Mouse (Mus musculus) limb, embryonic 11.5 days (tissue): ENCODE data around the gene Arap2. TPM values are rescaled to one million over a fixed set of nuclear protein-coding genes. Genes with fewer than 3 reads are reported as not detected.

Experiments used
- ATAC-seq: fragments of 200-750 bp; cut with Nextera tagmentation; 2 replicates; pipeline ENCODE4 v1.8.0; 2017; ENCODE audit warnings: low read depth; ENCODE audit not compliant: insufficient number of reproducible peaks, low FRiP score, low TSS enrichment
- DNase-seq: peaks from one replicate; pipeline ENCODE4 v3.0.0-alpha.2; 2015; ENCODE audit warnings: low spot score
- H3K27ac ChIP-seq: fragments of 300-500 bp; sonication (generic); replicated peaks from 2 replicates; pipeline ENCODE4 v1.5.1; 2014; ENCODE audit warnings: low read depth, mild to moderate bottlenecking, low read length
- H3K27me3 ChIP-seq: fragments of 300-500 bp; sonication (generic); 2 replicates; pipeline ENCODE4 v1.6.1; 2014; ENCODE audit warnings: mild to moderate bottlenecking, low read length, mixed read lengths; ENCODE audit not compliant: control insufficient read depth, insufficient read depth
- H3K36me3 ChIP-seq: fragments of 300-500 bp; sonication (generic); 2 replicates; pipeline ENCODE4 v1.6.1; 2014; ENCODE audit warnings: mild to moderate bottlenecking, low read length, moderate library complexity, mixed read lengths; ENCODE audit not compliant: control insufficient read depth, insufficient read depth
- H3K4me1 ChIP-seq: fragments of 300-500 bp; sonication (generic); 2 replicates; pipeline ENCODE4 v1.6.1; 2014; ENCODE audit warnings: low read length, mixed read lengths; ENCODE audit not compliant: control insufficient read depth, insufficient read depth
- H3K4me2 ChIP-seq: fragments of 300-500 bp; sonication (generic); 2 replicates; pipeline ENCODE4 v1.6.1; 2014; ENCODE audit warnings: low read depth, mild to moderate bottlenecking, moderate library complexity; ENCODE audit not compliant: severe bottlenecking
- H3K4me3 ChIP-seq: fragments of 300-500 bp; sonication (generic); 2 replicates; pipeline ENCODE4 v1.5.1; 2014; ENCODE audit warnings: low read depth, low read length
- H3K9ac ChIP-seq: fragments of 300-500 bp; sonication (generic); 2 replicates; pipeline ENCODE4 v1.6.1; 2014; ENCODE audit warnings: mild to moderate bottlenecking, low read length
- H3K9me3 ChIP-seq: fragments of 300-500 bp; sonication (generic); 2 replicates; pipeline ENCODE4 v1.6.1; 2016; ENCODE audit warnings: low read length; ENCODE audit not compliant: control insufficient read depth
- WGBS: fragments of 180-500 bp; shearing (Covaris S2); extraction: QIAGEN DNeasy Blood & Tissue Kit; methylation state at CpG from one replicate; pipeline ENCODE4 v1.1.7; 2014; 5-methylcytosine and 5-hydroxymethylcytosine counted together
- polyA plus RNA-seq: library from polyadenylated mRNA; unstranded; fragments of >200 nt; fragmentation: Nextera tagmentation; extraction: Ambion mirVana; gene quantifications from 2 replicates; pipeline ENCODE4 v1.2.1, GENCODE M21; 2014

Arap2 gene
- polyA plus RNA-seq, 1 experiment from 2014 or later = 0.91 TPM

DNA sequence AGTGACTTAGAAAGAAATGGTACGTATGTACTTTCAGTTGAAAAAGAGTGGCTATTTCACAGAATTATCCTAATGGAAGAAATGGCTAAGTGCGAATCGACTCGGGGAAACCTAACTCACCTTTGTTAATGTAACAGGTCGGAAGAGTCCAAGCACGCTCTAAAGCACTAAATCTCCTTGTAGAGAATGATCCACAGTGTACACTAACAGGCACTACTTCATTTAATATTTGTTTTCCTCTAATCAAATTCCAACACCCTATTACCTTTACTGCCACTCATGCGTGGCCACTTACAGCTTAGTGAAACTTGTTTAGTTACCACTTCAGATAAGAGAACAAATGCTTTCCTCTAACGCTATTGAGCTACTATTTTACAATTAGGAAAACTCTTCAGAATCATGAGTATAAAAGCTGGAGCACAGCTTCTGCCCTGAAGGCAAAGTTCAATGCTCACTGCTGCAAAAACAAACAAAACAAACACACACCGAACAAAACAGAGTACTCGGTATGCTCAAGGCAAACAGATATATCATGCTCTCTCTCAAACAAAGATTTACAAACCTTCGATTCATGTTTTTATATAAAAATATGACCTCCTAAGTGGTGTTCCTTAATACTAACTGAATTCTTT lies 143.0 kb downstream of the Arap2 start:
- no peak for DNase-seq
- ATAC-seq = no peak
- no peaks in the 10 kb centered on the region for H3K27me3 ChIP-seq

DNA sequence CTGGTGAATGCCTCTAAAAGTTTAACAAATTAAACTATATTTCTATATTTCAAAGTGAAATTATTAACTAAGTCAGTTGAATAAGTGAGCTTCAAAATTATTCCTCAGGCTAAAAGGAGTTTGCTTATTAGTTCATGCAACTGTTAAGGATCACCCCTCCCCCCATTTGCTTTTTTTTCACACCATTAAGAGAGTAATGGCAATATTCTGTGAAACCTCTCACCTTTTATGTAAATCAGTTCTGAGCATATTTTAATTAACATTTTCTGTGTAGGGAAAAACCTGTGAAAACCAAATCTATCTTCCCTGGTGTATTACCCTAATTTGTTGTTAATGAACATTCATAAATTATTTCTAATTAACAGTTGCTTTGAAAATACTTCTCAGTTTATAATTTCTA lies 147.7 kb downstream of the Arap2 start:
- Histone ChIP-seq H3K4me1 (no peaks in the 10 kb centered on the region), H3K4me2 (no peak overlapping the region), H3K4me3 (no peak overlapping the region), H3K36me3 (no peaks in the 10 kb centered on the region), H3K9me3 (no peaks in the 10 kb centered on the region), H3K27ac (no peak overlapping the region), H3K9ac (no peak overlapping the region), H3K27me3 (no peaks in the 10 kb centered on the region)
- DNase-seq (no peak), ATAC-seq (no peak)

More for the DNA sequence above, 143.0 kb downstream of the Arap2 start:
- no peaks in the 10 kb centered on the region for H3K9me3 ChIP-seq
- H3K4me3 ChIP-seq = no peak overlapping the region
- H3K36me3 ChIP-seq = no peaks in the 10 kb centered on the region
- no peak overlapping the region for H3K27ac ChIP-seq
- H3K4me2 ChIP-seq = no peak overlapping the region
- H3K4me1 ChIP-seq = no peaks in the 10 kb centered on the region
- WGBS = 92% methylated on average over 11 of the region's 11 CpGs
- no peak overlapping the region for H3K9ac ChIP-seq

DNA sequence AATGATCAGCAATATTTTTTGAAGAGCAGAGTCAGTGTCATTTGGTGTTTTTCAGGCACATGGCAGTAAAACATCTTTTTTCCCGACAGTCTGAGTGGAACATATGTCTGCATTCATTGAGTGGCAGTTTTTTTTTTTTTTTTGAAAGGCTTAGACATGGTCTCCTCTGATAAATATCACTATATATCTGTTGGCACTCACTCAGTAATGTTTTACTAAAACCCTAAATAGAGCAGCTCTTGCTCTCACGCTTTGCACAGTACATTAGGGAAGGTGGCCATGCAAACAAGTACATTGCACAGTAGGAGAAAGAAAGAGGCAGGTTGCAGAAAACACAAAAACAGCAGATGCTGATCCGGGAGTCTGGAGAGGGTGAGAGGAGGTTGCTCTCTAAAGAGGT lies 154.0 kb downstream of the Arap2 start:
- DNase-seq (no peak), ATAC-seq (no peak)
- Histone ChIP-seq H3K4me3 (no peak overlapping the region), H3K27ac (no peak overlapping the region), H3K9ac (no peak overlapping the region), H3K36me3 (no peaks in the 10 kb centered on the region), H3K4me1 (no peaks in the 10 kb centered on the region), H3K9me3 (no peaks in the 10 kb centered on the region), H3K27me3 (no peaks in the 10 kb centered on the region), H3K4me2 (no peak overlapping the region)
- 80% methylated on average over 3 of the region's 3 CpGs for WGBS

DNA sequence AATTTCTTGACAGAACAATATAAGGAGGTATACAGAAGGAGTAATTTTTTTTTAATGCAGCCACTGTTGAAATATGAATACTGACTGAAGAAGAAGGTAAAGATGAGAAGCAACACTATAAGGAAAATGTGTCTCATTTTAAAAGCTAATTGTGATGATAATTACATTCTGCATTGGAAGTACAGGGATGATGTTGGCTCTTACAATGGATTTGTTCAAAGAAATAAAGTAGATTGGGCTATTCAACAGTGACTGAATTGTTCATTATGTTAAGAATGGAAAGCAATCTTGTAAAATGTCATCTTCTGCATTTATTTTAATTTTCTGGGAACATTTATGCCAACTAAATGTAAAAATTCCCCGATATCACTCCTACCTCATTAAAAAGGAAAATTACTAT lies 178.6 kb downstream of the Arap2 start:
- WGBS = 88% methylated on average over 1 of the region's 1 CpGs
- H3K27ac ChIP-seq = no peak overlapping the region
- no peak for ATAC-seq

DNA sequence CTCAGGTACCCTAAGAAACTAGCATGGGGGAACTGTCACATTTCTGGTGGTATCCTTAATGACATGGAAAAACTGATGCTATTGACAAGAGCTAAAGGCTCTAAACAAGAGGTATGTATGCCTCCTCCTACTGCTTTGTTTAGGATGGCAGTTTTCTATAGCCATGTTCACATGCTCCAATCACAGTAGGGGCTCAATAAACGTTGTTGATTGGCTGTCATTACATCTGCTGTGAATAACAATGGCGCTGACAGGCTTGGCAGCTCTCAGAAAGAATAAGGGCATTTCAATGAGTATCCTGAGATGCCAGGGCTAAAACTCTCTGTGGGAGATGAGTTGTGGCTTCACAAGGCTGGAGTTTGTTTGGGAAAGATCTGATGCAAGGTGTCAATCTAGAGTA lies 183.3 kb downstream of the Arap2 start:
- H3K9me3 ChIP-seq = no peaks in the 10 kb centered on the region
- H3K4me3 ChIP-seq = no peak overlapping the region
- ATAC-seq = no peak
- H3K4me1 ChIP-seq = no peaks in the 10 kb centered on the region
- no peak overlapping the region for H3K4me2 ChIP-seq
- H3K27ac ChIP-seq = no peak overlapping the region
- no peaks in the 10 kb centered on the region for H3K36me3 ChIP-seq
- H3K9ac ChIP-seq = no peak overlapping the region
- DNase-seq = no peak
- no peaks in the 10 kb centered on the region for H3K27me3 ChIP-seq
- 30% methylated on average over 2 of the region's 2 CpGs for WGBS

More for the DNA sequence above, 178.6 kb downstream of the Arap2 start:
- no peaks in the 10 kb centered on the region for H3K9me3 ChIP-seq
- DNase-seq = no peak
- no peak overlapping the region for H3K4me2 ChIP-seq
- no peak overlapping the region for H3K9ac ChIP-seq
- no peaks in the 10 kb centered on the region for H3K36me3 ChIP-seq
- H3K4me1 ChIP-seq = no peaks in the 10 kb centered on the region
- no peak overlapping the region for H3K4me3 ChIP-seq
- H3K27me3 ChIP-seq = no peaks in the 10 kb centered on the region

DNA sequence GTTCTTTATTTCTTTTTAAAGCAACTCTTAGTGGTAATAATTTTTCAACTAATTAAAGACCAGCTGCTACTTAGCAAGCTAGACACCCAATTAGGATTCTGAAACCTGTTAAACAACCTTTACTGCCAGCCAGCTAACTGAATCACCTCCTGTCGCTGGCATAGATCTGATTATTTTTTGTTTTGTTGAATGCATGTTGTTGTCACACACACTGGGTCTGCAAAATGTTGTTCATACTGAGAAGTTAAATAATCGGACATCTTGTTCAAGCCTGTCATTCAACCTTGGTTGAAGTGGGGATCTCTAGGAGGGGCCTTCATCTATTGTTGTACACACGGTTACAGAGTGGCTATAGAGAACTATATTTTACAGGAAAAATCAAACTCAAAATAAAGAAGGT lies 184.3 kb downstream of the Arap2 start:
- Histone ChIP-seq H3K27me3 (no peaks in the 10 kb centered on the region), H3K27ac (no peak overlapping the region), H3K9ac (no peak overlapping the region), H3K4me2 (no peak overlapping the region), H3K4me3 (no peak overlapping the region), H3K36me3 (no peaks in the 10 kb centered on the region), H3K9me3 (no peaks in the 10 kb centered on the region), H3K4me1 (no peaks in the 10 kb centered on the region)
- WGBS = 73% methylated on average over 3 of the region's 3 CpGs
- ATAC-seq = no peak
- DNase-seq = no peak

DNA sequence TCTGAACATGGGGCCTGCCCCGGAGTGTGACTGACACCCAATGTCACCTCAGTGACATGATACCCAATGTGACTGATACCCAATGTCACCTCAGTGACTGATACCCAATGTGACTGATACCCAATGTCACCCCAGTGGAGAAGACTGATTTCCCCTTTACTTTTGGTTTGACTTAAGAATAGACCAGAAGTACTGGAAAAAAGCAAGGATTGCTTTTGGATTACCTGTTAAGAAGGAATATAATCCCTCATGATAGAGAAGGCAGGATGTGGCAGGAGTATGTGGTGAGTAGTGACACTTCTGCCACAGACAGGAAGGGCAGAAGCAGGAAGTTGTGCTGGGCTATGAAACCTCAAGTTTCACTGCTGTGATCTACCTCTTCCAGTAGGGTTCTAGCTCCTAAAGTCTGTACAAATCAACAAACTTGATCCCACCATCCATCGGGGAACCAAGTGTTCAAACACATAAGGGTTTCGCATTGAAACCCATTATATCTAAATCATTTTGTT lies 191.6 kb downstream of the Arap2 start:
- H3K9me3 ChIP-seq = no peaks in the 10 kb centered on the region
- DNase-seq = no peak
- WGBS = 95% methylated on average over 3 of the region's 3 CpGs

More for the DNA sequence above, 191.6 kb downstream of the Arap2 start:
- no peaks in the 10 kb centered on the region for H3K4me1 ChIP-seq
- no peak overlapping the region for H3K4me3 ChIP-seq
- no peaks in the 10 kb centered on the region for H3K27me3 ChIP-seq
- no peaks in the 10 kb centered on the region for H3K36me3 ChIP-seq
- no peak overlapping the region for H3K9ac ChIP-seq
- H3K27ac ChIP-seq = no peak overlapping the region
- no peak; the same call in 1 of the 2 replicates for ATAC-seq
- H3K4me2 ChIP-seq = no peak overlapping the region
